Mouse (Mus musculus): Measurements from ENCODE around the gene Mgmt. TPM values are rescaled to one million over a fixed set of nuclear protein-coding genes. Genes with fewer than 3 reads are reported as not detected.

The Mgmt gene
- polyA plus RNA-seq, 2 experiments: 1.3 to 3.4 TPM

- Histone ChIP-seq H3K4me2 (ENCODE audit: low read depth) (no peak overlapping the region), H3K27me3 (ENCODE audit: control insufficient read depth, insufficient read depth, low read length) (no peaks in the 10 kb centered on the region), H3K9me3 (ENCODE audit: control insufficient read depth, low read length) (no peaks in the 10 kb centered on the region), H3K27ac (no peak overlapping the region), H3K36me3 (replicated peaks; ENCODE audit: control insufficient read depth, insufficient read depth, low read depth) (no peaks in the 10 kb centered on the region), H3K4me1 (replicated peaks; ENCODE audit: control insufficient read depth in 2 of 2, insufficient read depth in 2 of 2, low read length in 1 of 2) (no peaks in the 10 kb centered on the region), H3K9ac (replicated peaks) (no peak overlapping the region), H3K4me3 (ENCODE audit: insufficient read depth in 1 of 2, low read depth in 2 of 2, low read length in 2 of 2) (no peak overlapping the region)
- TF ChIP-seq CTCF (IDR thresholded peaks at IDR 0.05; ENCODE audit: low read depth) (no peak), EP300 (IDR thresholded peaks at IDR 0.05; ENCODE audit: low read depth) (no peak)
- WGBS (ENCODE audit: insufficient replicate concordance): 63% methylated on average over 8 of the region's 8 CpGs
- ATAC-seq (ENCODE audit: insufficient read depth): no peak
- no peak for DNase-seq (ENCODE audit: low read depth in 3 of 3, low spot score in 3 of 3)
These were observed 45.7 kb upstream of the Mgmt start for GRCm38 (mm10) chr7:136848761-136849160.

- ATAC-seq (ENCODE audit: insufficient read depth) (no peak), DNase-seq (ENCODE audit: low read depth in 3 of 3, low spot score in 3 of 3) (no peak)
- no peaks in the 10 kb centered on the region for H3K9me3 ChIP-seq (ENCODE audit: control insufficient read depth, low read length)
- no peak overlapping the region for H3K4me3 ChIP-seq (ENCODE audit: insufficient read depth in 1 of 2, low read depth in 2 of 2, low read length in 2 of 2)
- H3K4me1 ChIP-seq (replicated peaks; ENCODE audit: control insufficient read depth in 2 of 2, insufficient read depth in 2 of 2, low read length in 1 of 2): no peaks in the 10 kb centered on the region
- H3K9ac ChIP-seq (replicated peaks): no peak overlapping the region
- TF ChIP-seq CTCF (IDR thresholded peaks at IDR 0.05; ENCODE audit: low read depth) (no peak), EP300 (IDR thresholded peaks at IDR 0.05; ENCODE audit: low read depth) (no peak)
- WGBS (ENCODE audit: insufficient replicate concordance): 62% methylated on average over 3 of the region's 3 CpGs
- no peaks in the 10 kb centered on the region for H3K27me3 ChIP-seq (ENCODE audit: control insufficient read depth, insufficient read depth, low read length)
- no peaks in the 10 kb centered on the region for H3K36me3 ChIP-seq (replicated peaks; ENCODE audit: control insufficient read depth, insufficient read depth, low read depth)
- no peak overlapping the region for H3K4me2 ChIP-seq (ENCODE audit: low read depth)
- no peak overlapping the region for H3K27ac ChIP-seq
These were observed 44.6 kb upstream of the Mgmt start for GRCm38 (mm10) chr7:136849811-136850210.

GRCm38 (mm10) chr7:136850339-136850738 is 44.1 kb upstream of the Mgmt start:
- ATAC-seq (ENCODE audit: insufficient read depth) (no peak), DNase-seq (ENCODE audit: low read depth in 3 of 3, low spot score in 3 of 3) (no peak)
- Histone ChIP-seq H3K4me3 (ENCODE audit: insufficient read depth in 1 of 2, low read depth in 2 of 2, low read length in 2 of 2) (no peak overlapping the region), H3K27ac (no peak overlapping the region), H3K9me3 (ENCODE audit: control insufficient read depth, low read length) (no peaks in the 10 kb centered on the region), H3K4me1 (replicated peaks; ENCODE audit: control insufficient read depth in 2 of 2, insufficient read depth in 2 of 2, low read length in 1 of 2) (no peaks in the 10 kb centered on the region), H3K27me3 (ENCODE audit: control insufficient read depth, insufficient read depth, low read length) (no peaks in the 10 kb centered on the region), H3K36me3 (replicated peaks; ENCODE audit: control insufficient read depth, insufficient read depth, low read depth) (no peaks in the 10 kb centered on the region), H3K4me2 (ENCODE audit: low read depth) (no peak overlapping the region), H3K9ac (replicated peaks) (no peak overlapping the region)
- TF ChIP-seq EP300 (IDR thresholded peaks at IDR 0.05; ENCODE audit: low read depth) (no peak), CTCF (IDR thresholded peaks at IDR 0.05; ENCODE audit: low read depth) (no peak)
- 49% methylated on average over 5 of the region's 5 CpGs for WGBS (ENCODE audit: insufficient replicate concordance)

GRCm38 (mm10) chr7:136851946-136852345 is 42.5 kb upstream of the Mgmt start:
- 26% methylated on average over 8 of the region's 8 CpGs for WGBS (ENCODE audit: insufficient replicate concordance)
- Histone ChIP-seq H3K4me1 (replicated peaks; ENCODE audit: control insufficient read depth in 2 of 2, insufficient read depth in 2 of 2, low read length in 1 of 2) (no peaks in the 10 kb centered on the region), H3K9ac (replicated peaks) (no peak overlapping the region), H3K27ac (no peak overlapping the region), H3K4me3 (ENCODE audit: insufficient read depth in 1 of 2, low read depth in 2 of 2, low read length in 2 of 2) (no peak overlapping the region), H3K9me3 (ENCODE audit: control insufficient read depth, low read length) (no peaks in the 10 kb centered on the region), H3K4me2 (ENCODE audit: low read depth) (no peak overlapping the region), H3K27me3 (ENCODE audit: control insufficient read depth, insufficient read depth, low read length) (no peaks in the 10 kb centered on the region), H3K36me3 (replicated peaks; ENCODE audit: control insufficient read depth, insufficient read depth, low read depth) (no peaks in the 10 kb centered on the region)
- no peak for DNase-seq (ENCODE audit: low read depth in 3 of 3, low spot score in 3 of 3)
- ATAC-seq (ENCODE audit: insufficient read depth): no peak
- no peak for TF ChIP-seq CTCF (IDR thresholded peaks at IDR 0.05; ENCODE audit: low read depth)
- TF ChIP-seq EP300 (IDR thresholded peaks at IDR 0.05; ENCODE audit: low read depth): no peak

- H3K9ac ChIP-seq (replicated peaks): no peak overlapping the region
- H3K4me2 ChIP-seq (ENCODE audit: low read depth): no peak overlapping the region
- no peak for DNase-seq (ENCODE audit: low read depth in 3 of 3, low spot score in 3 of 3)
- 38% methylated on average over 4 of the region's 4 CpGs for WGBS (ENCODE audit: insufficient replicate concordance)
- no peak overlapping the region for H3K27ac ChIP-seq
- H3K36me3 ChIP-seq (replicated peaks; ENCODE audit: control insufficient read depth, insufficient read depth, low read depth): no peaks in the 10 kb centered on the region
- H3K4me3 ChIP-seq (ENCODE audit: insufficient read depth in 1 of 2, low read depth in 2 of 2, low read length in 2 of 2): no peak overlapping the region
- H3K9me3 ChIP-seq (ENCODE audit: control insufficient read depth, low read length): no peaks in the 10 kb centered on the region
- no peaks in the 10 kb centered on the region for H3K4me1 ChIP-seq (replicated peaks; ENCODE audit: control insufficient read depth in 2 of 2, insufficient read depth in 2 of 2, low read length in 1 of 2)
- no peaks in the 10 kb centered on the region for H3K27me3 ChIP-seq (ENCODE audit: control insufficient read depth, insufficient read depth, low read length)
- TF ChIP-seq CTCF (IDR thresholded peaks at IDR 0.05; ENCODE audit: low read depth) (no peak), EP300 (IDR thresholded peaks at IDR 0.05; ENCODE audit: low read depth) (no peak)
- no peak for ATAC-seq (ENCODE audit: insufficient read depth)
These were observed 41.7 kb upstream of the Mgmt start for GRCm38 (mm10) chr7:136852721-136853120.
